Mouse (Mus musculus): Measurements from ENCODE around the gene Lypd4.

The Lypd4 gene

GRCm38 (mm10) chr7:24889431-24890220, 19.9 kb upstream of the Lypd4 start:
- 73% methylated on average over 6 of the region's 6 CpGs for WGBS

- 37% methylated on average over 4 of the region's 4 CpGs for whole genome bisulfite sequencing
Observed at GRCm38 (mm10) chr7:24887096-24887495, 17.4 kb upstream of the Lypd4 start.

GRCm38 (mm10) chr7:24886308-24886633, 16.5 kb upstream of the Lypd4 start:
- WGBS = 56% methylated on average over 4 of the region's 4 CpGs

GRCm38 (mm10) chr7:24885468-24886307, 15.9 kb upstream of the Lypd4 start:
- WGBS = 31% methylated on average over 12 of the region's 12 CpGs

GRCm38 (mm10) chr7:24884693-24885291, 15.1 kb upstream of the Lypd4 start:
- under 1% methylated on average over 47 of the region's 47 CpGs for WGBS

- under 1% methylated on average over 57 of the region's 57 CpGs for WGBS
Observed at GRCm38 (mm10) chr7:24883896-24884692, 14.4 kb upstream of the Lypd4 start, which contains the start of gene Rps19. Gene Rps19, plus strand, starts transcription at chr7:24884371.

GRCm38 (mm10) chr7:24882416-24883199, 12.9 kb upstream of the Lypd4 start:
- WGBS = 93% methylated on average over 9 of the region's 9 CpGs

GRCm38 (mm10) chr7:24879620-24880019, 9.9 kb upstream of the Lypd4 start:
- 66% methylated on average over 2 of the region's 2 CpGs for WGBS

- WGBS = 79% methylated on average over 3 of the region's 3 CpGs
Observed at GRCm38 (mm10) chr7:24877588-24877987, 7.8 kb upstream of the Lypd4 start.

GRCm38 (mm10) chr7:24869080-24869479, 661 bp downstream of the Lypd4 start:
- 39% methylated on average over 17 of the region's 17 CpGs for WGBS

- 53% methylated on average over 6 of the region's 6 CpGs for WGBS
Observed at GRCm38 (mm10) chr7:24864156-24864555, 5.6 kb downstream of the Lypd4 start.

GRCm38 (mm10) chr7:24862853-24863252, 6.9 kb downstream of the Lypd4 start:
- WGBS = 85% methylated on average over 4 of the region's 4 CpGs

GRCm38 (mm10) chr7:24861913-24862312, 7.8 kb downstream of the Lypd4 start, which contains the start of gene Gm9844:
Gene Gm9844, plus strand, starts transcription at chr7:24862213.
- 91% methylated on average over 7 of the region's 7 CpGs for WGBS

GRCm38 (mm10) chr7:24859234-24859633, 10.5 kb downstream of the Lypd4 start:
- 83% methylated on average over 5 of the region's 5 CpGs for WGBS

GRCm38 (mm10) chr7:24856460-24857120, 13.2 kb downstream of the Lypd4 start:
- 61% methylated on average over 6 of the region's 6 CpGs for WGBS

GRCm38 (mm10) chr7:24853695-24854094, 16.0 kb downstream of the Lypd4 start:
- 79% methylated on average over 7 of the region's 7 CpGs for WGBS

- WGBS = 74% methylated on average over 8 of the region's 8 CpGs
Observed at GRCm38 (mm10) chr7:24852557-24853232, 17.0 kb downstream of the Lypd4 start.

- 85% methylated on average over 5 of the region's 5 CpGs for WGBS
Observed at GRCm38 (mm10) chr7:24851596-24852325, 18.0 kb downstream of the Lypd4 start.

- 41% methylated on average over 6 of the region's 6 CpGs for WGBS
Observed at GRCm38 (mm10) chr7:24850899-24851303, 18.8 kb downstream of the Lypd4 start.
